Mouse (Mus musculus) testis, adult 2 months (tissue): ENCODE measurements around the gene Strbp.

Experiments
- CTCF ChIP-seq: fragments of 200-500 bp; IDR thresholded peaks from 2 replicates; pipeline ENCODE4 v1.5.1; 2012; ENCODE audit warnings: low read depth, mild to moderate bottlenecking, inconsistent platforms, low read length, moderate library complexity; ENCODE audit not compliant: control insufficient read depth, insufficient read depth, insufficient replicate concordance
- POLR2A ChIP-seq: fragments of 200-500 bp; IDR thresholded peaks from 2 replicates; pipeline ENCODE4 v1.6.1; 2012; ENCODE audit warnings: low read depth, mild to moderate bottlenecking, inconsistent platforms, low read length, moderate library complexity; ENCODE audit not compliant: control insufficient read depth

DNA sequence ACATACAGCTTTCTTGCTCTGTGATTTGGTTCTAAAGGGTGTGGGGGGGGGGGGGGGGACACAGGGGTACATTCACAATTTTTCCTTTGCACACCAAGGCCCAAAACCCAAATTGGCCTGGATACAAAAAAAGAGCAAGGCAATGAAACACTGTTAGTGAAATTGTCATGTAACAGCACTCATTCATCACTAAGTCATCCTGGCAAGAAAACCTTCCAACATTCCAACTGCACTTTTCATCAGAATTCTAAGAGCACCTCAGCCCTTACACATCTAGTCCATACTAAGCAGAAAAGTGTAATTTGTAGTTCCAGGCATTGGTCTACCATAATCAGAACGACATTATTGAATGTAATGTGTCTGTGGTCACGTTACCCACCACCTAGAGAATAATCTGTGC lies 131.5 kb downstream of the Strbp start:
- TF ChIP-seq POLR2A (no peak), CTCF (no peak)
